Comparison of ENCODE assay signal across 10 mouse cellular contexts in the genomic region with DNA sequence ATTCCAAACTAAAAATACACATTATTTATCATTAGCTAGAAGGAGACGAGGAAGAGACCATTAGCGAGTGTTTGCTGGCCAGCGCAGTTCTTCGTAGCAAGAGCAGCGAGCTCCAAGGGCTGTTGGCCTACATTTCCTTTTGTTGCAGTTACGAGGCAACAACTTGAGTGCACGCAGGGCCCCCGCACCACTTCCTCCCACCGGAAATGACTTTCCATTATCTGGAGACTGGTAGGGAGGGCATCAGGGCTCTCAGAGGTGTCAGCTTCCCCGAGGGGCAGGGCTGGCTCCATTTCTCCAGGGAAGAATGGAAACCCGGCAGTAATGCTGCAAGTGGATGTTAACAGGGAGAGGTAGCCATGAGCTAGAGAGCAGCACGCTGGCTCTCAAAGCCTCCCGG.
DNase-seq lines count a peak whose midpoint lies in the region; ATAC-seq and TF ChIP-seq lines count a peak whose summit lies in the region.
"Had no signal": no experiment of that assay in that cellular context is flagged by ENCODE, and none has a peak within 500 bp of the region (broad histone marks: within the 10 kb centered on the region; RNA-seq: fewer than 3 reads in every experiment).

No protein-coding gene starts in this region.

- no peak overlapping the region for H3K4me3 ChIP-seq in heart, embryonic 10.5 days
- no peak overlapping the region for H3K4me3 ChIP-seq in heart, adult 2 months
- no peak overlapping the region for H3K4me3 ChIP-seq in liver, postnatal 0 days (ENCODE audit: low read depth, low read length)
- no peak overlapping the region for H3K4me3 ChIP-seq in midbrain, embryonic 16.5 days (ENCODE audit: low read depth, low read length)

- H3K27me3 ChIP-seq in heart, embryonic 10.5 days (ENCODE audit: insufficient read depth, poor library complexity, severe bottlenecking) = peaks cover 11% of the 10 kb centered on the region
- no peaks in the 10 kb centered on the region for H3K27me3 ChIP-seq in heart, adult 2 months (ENCODE audit: control insufficient read depth, insufficient read depth, low read length)
- H3K27me3 ChIP-seq in liver, postnatal 0 days (ENCODE audit: insufficient read depth, low read length) = no peaks in the 10 kb centered on the region
- H3K27me3 ChIP-seq in midbrain, embryonic 16.5 days (ENCODE audit: control insufficient read depth, insufficient read depth, low read depth, low read length) = no peaks in the 10 kb centered on the region

- DNase-seq in heart, embryonic 10.5 days (ENCODE audit: low spot score) = peak; percentile 81
- no peak for DNase-seq in heart, adult 2 months
- peak; percentile 63 for DNase-seq in CD4-positive helper T cell, adult 2 months (ENCODE audit: low read depth, low spot score)
- peak; percentile 43 for DNase-seq in liver, postnatal 0 days
- no peak for DNase-seq in MN1 (ENCODE audit: low spot score)
- DNase-seq in layer of hippocampus, adult 11-12 months (ENCODE audit: low spot score) = no peak
- DNase-seq: cerebellum, adult 9-11 months had no signal

- no peak for TF ChIP-seq EP300 in heart, adult 2 months (IDR thresholded peaks at IDR 0.05; ENCODE audit: insufficient read depth, low read depth, low read length)
- no peak for TF ChIP-seq EP300 in liver, postnatal 0 days (IDR thresholded peaks at IDR 0.05; ENCODE audit: low read depth)

- intact Hi-C loops in heart, adult 2 months (cut with DNase I) = no loop called here

- H3K9ac ChIP-seq in heart, adult 2 months (ENCODE audit: low read depth, low read length) = no peak overlapping the region
- H3K9ac ChIP-seq in liver, postnatal 0 days (replicated peaks) = no peak overlapping the region
- H3K9ac ChIP-seq in midbrain, embryonic 16.5 days (ENCODE audit: low read depth, low read length) = no peak overlapping the region
- H3K9ac ChIP-seq: liver, embryonic 14.5 days had no signal

- peak overlapping the region; percentile 33 for H3K4me2 ChIP-seq in liver, postnatal 0 days (ENCODE audit: low read depth, low read length)
- no peak overlapping the region for H3K4me2 ChIP-seq in midbrain, embryonic 16.5 days (ENCODE audit: low read length)

- ATAC-seq in common myeloid progenitor, adult 5-6 weeks (replicated peaks; ENCODE audit: low read depth, poor library complexity, severe bottlenecking) = peak; percentile 97
- peak; percentile 54 for ATAC-seq in liver, postnatal 0 days
- no peak for ATAC-seq in midbrain, embryonic 16.5 days

- no peak for TF ChIP-seq CTCF in heart, adult 2 months (IDR thresholded peaks at IDR 0.05)
- no peak for TF ChIP-seq CTCF in liver, postnatal 0 days (IDR thresholded peaks at IDR 0.05; ENCODE audit: low read depth)

- peaks cover 11% of the 10 kb centered on the region for H3K4me1 ChIP-seq in heart, embryonic 10.5 days
- no peaks in the 10 kb centered on the region for H3K4me1 ChIP-seq in heart, adult 2 months (ENCODE audit: control insufficient read depth, insufficient read depth, low read length)
- H3K4me1 ChIP-seq in liver, postnatal 0 days (ENCODE audit: insufficient read depth) = 0 out of 2 replicates have a peak, but pooled peaks cover 3% of the 10 kb centered on the region
- H3K4me1 ChIP-seq in midbrain, embryonic 16.5 days (ENCODE audit: control insufficient read depth, insufficient read depth, low read length) = no peaks in the 10 kb centered on the region

- H3K79me2 ChIP-seq in heart, adult 2 months (replicated peaks; ENCODE audit: control insufficient read depth, insufficient read depth, low read length) = no peaks in the 10 kb centered on the region

- no peaks in the 10 kb centered on the region for H3K36me3 ChIP-seq in heart, embryonic 10.5 days
- no peaks in the 10 kb centered on the region for H3K36me3 ChIP-seq in heart, adult 2 months (ENCODE audit: control insufficient read depth, insufficient read depth, low read length)
- no peaks in the 10 kb centered on the region for H3K36me3 ChIP-seq in liver, postnatal 0 days (replicated peaks; ENCODE audit: insufficient read depth, low read length)
- H3K36me3 ChIP-seq in midbrain, embryonic 16.5 days (ENCODE audit: control insufficient read depth, insufficient read depth, low read length) = no peaks in the 10 kb centered on the region

- WGBS in heart, embryonic 10.5 days = 28% methylated on average over 13 of the region's 13 CpGs
- WGBS in heart, adult 2 months = 26% methylated on average over 13 of the region's 13 CpGs
- WGBS in liver, postnatal 0 days (ENCODE audit: insufficient replicate concordance) = 18% methylated on average over 13 of the region's 13 CpGs
- WGBS in midbrain, embryonic 16.5 days = 64% methylated on average over 13 of the region's 13 CpGs

- no peak for TF ChIP-seq POLR2A in heart, adult 2 months (IDR thresholded peaks at IDR 0.05; ENCODE audit: insufficient read depth, low read depth, low read length)

- peak overlapping the region; percentile 76 for H3K27ac ChIP-seq in heart, embryonic 10.5 days
- no peak overlapping the region for H3K27ac ChIP-seq in heart, adult 2 months
- H3K27ac ChIP-seq in liver, postnatal 0 days (ENCODE audit: low read depth) = peak overlapping the region; percentile 26; the same call in 1 of the 2 replicates
- no peak overlapping the region for H3K27ac ChIP-seq in midbrain, embryonic 16.5 days (ENCODE audit: low read length)
- H3K27ac ChIP-seq: liver, embryonic 14.5 days had no signal

- H3K9me3 ChIP-seq in heart, embryonic 10.5 days = no peaks in the 10 kb centered on the region
- H3K9me3 ChIP-seq in liver, postnatal 0 days (ENCODE audit: low read length) = no peaks in the 10 kb centered on the region
- no peaks in the 10 kb centered on the region for H3K9me3 ChIP-seq in midbrain, embryonic 16.5 days (replicated peaks; ENCODE audit: control insufficient read depth, low read length, poor library complexity, severe bottlenecking)

Comparison
In these comparisons a context has a peak if more than half of its experiments do, and no peak if none do; other contexts are left out.
1. DNase-seq: peak in heart, embryonic 10.5 days (single experiment), CD4-positive helper T cell, adult 2 months (single experiment) and liver, postnatal 0 days (single experiment); none in heart, adult 2 months (0 of 2), MN1 (single experiment) and layer of hippocampus, adult 11-12 months (single experiment).
2. H3K27ac ChIP-seq: peak in heart, embryonic 10.5 days (single experiment) and liver, postnatal 0 days (single experiment); none in heart, adult 2 months (single experiment) and midbrain, embryonic 16.5 days (single experiment).